Mouse (Mus musculus) kidney, postnatal 25 days (tissue): ENCODE results near the gene Pitpnb.
A peak's percentile ranks its signal among the peaks of the same experiment; 100 is the strongest.

Experiments used
- DNase-seq, 2 experiments: peaks; one replicate each; pipeline ENCODE4 v3.0.0; 2021; ENCODE audit warnings: mixed read lengths in 2 of 2

Pitpnb gene

DNA sequence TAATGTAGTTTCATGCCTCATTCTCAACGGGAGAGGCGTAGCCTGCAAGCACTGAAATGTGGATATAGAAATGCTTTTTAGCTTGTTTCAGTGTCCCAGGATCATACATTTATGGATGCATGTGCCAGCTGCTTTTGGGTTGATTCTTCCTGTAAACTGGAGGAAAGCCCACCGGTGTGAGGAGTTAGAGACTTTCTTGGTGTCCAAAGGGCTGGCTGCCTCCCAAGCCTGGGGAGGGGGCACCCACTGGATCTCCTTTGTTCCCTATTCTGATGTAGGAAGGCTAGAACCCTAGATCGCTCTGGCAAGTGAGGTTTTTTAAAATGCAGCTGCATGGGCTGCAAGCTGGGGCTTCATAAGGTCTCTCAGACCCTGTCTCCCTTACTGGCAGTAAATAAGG, 93.1 kb downstream of the Pitpnb start:
- peak in 1 of 2 experiments; percentile 29 for DNase-seq

DNA sequence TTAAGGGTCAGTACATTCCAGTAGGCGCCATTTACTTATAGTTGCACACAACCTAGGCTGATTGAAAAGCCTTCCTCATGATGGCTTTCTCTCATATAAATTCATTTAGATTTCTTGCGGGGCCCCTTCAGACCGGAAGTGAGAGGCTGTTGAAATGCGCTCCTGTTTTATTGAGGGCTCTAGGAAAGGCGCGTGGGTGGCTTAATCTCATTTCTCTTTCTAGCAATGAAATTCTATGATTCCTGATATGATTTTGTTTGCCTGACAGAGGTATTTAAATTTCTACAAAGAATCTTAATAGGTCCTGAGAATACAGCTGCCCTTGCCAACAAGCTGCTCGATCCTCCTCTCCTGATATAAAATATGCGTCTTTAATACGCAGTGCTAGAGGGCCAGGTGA, 95.2 kb downstream of the Pitpnb start:
- no peak for DNase-seq

- DNase-seq: no peak
Measured at GRCm38 (mm10) chr5:111426249-111426648, 95.7 kb downstream of the Pitpnb start.

GRCm38 (mm10) chr5:111428882-111429281, 98.3 kb downstream of the Pitpnb start:
- DNase-seq: no peak

- DNase-seq: peak; percentile 20 to 63
Measured at GRCm38 (mm10) chr5:111429726-111430125, 99.2 kb downstream of the Pitpnb start.

DNA sequence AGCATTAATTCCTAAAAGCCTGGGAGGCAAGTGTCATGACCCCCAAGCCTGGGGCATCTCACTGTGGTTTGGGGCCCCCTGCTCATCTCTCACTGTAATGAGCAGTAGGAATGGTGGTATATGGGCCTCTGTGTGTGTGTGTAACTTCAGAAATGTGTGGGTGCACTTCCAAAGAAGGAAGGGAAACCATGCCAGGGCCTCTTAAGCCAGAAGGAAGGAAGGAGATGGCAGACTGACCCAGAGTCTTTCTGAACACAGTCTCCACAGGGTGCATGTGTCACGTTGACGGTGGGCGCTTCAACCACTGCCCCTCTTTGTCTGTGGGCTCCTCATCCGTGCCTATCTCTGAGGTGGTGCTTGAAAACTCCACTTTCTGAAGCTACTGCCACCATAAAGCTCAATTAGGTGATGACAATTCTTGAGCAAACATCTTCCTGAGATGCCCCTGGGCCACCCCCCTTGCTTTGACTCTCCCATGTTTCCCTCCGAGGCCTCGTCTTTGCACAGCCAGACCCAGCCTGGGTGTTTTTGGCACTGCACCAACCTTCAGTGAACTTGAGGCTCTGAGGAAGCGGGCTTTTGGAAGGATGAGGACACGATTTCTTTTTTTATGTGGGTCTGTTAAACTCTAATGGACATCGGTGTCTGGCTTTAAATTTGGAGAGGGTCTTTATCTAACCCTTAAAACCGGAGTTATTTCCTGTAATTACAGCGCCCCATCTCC, 100.6 kb downstream of the Pitpnb start:
- peak; percentile 57 to 64 for DNase-seq

DNA sequence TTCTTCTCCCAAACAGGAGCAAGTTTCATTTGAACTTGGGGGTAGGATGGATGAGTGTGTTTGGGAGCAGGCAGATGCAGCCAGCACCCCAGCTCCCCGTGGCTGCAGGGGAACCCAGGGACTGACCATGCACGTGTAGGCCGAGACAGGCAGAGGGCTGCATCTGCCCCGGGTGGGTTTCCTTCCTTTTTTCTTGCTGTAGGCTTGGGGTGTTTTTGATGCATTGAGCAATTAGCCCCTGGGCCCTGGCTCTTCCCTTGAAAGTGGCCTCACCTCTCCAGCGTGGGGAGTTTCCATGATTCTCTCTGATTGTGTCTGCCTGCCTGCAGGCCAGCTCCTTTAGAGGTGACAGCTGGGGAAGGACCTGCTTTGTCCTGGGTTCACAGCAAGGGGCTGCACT, 102.3 kb downstream of the Pitpnb start:
- DNase-seq: no peak

- no peak for DNase-seq
Measured at GRCm38 (mm10) chr5:111434342-111434842, 103.8 kb downstream of the Pitpnb start.

GRCm38 (mm10) chr5:111436260-111436659, 105.7 kb downstream of the Pitpnb start:
- DNase-seq: no peak

DNA sequence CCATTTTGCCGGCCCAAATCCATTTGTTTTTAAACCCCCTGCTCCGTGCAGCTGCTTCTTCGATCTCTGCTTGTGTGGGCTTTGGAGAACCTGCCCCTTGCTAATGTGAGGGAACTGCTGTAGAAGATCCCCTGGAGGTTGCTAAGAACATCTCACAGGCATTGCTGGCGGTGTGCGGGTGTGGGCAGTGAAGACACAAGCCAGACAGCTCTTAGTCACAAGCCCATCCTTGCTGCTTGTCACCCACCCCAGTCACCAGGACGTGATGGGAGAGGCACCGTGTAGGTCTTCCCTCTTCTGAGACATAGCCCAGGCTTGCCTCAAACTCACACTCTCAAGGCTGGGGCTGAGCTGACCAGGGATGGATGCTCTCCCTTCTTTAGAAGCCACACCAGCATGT, 106.6 kb downstream of the Pitpnb start:
- DNase-seq: no peak
